Mouse (Mus musculus) ES-Bruce4 (cell line): ENCODE measurements around the gene Rmnd5b. TPM values are rescaled to one million over a fixed set of nuclear protein-coding genes. Genes with fewer than 3 reads are reported as not detected.

Experiments
- H3K27ac ChIP-seq: 2 replicates; pipeline ENCODE4 v1.5.1; 2012; ENCODE audit warnings: low read length, inconsistent platforms; ENCODE audit not compliant: insufficient read depth
- H3K27me3 ChIP-seq: 2 replicates; pipeline ENCODE4 v1.6.1; 2012; ENCODE audit warnings: mild to moderate bottlenecking, low read length, inconsistent platforms; ENCODE audit not compliant: control insufficient read depth, poor library complexity, insufficient read depth, severe bottlenecking
- H3K36me3 ChIP-seq: 2 replicates; pipeline ENCODE4 v1.6.1; 2012; ENCODE audit warnings: inconsistent platforms, mild to moderate bottlenecking, low read length, moderate library complexity; ENCODE audit not compliant: control insufficient read depth, poor library complexity, insufficient read depth, severe bottlenecking
- H3K4me1 ChIP-seq: one replicate; pipeline ENCODE4 v1.8.1; 2011; ENCODE audit warnings: low read length; ENCODE audit not compliant: control insufficient read depth, insufficient read depth
- H3K4me3 ChIP-seq: 2 replicates; pipeline ENCODE4 v1.5.1; 2011; ENCODE audit warnings: low read depth, mild to moderate bottlenecking, low read length
- H3K9ac ChIP-seq: 2 replicates; pipeline ENCODE4 v1.6.1; 2012; ENCODE audit warnings: low read depth, mild to moderate bottlenecking, inconsistent platforms; ENCODE audit not compliant: poor library complexity, severe bottlenecking
- H3K9me3 ChIP-seq: replicated peaks from 2 replicates; pipeline ENCODE4 v1.6.1; 2012; ENCODE audit warnings: mild to moderate bottlenecking, low read length, inconsistent platforms; ENCODE audit not compliant: control insufficient read depth, poor library complexity, insufficient read depth, severe bottlenecking
- CTCF ChIP-seq: IDR thresholded peaks from one replicate; pipeline ENCODE4 v1.8.1; 2011; ENCODE audit warnings: low read depth, low read length
- EP300 ChIP-seq: IDR thresholded peaks from 2 replicates; pipeline ENCODE4 v1.6.1; 2011; ENCODE audit warnings: low read depth, low read length; ENCODE audit not compliant: insufficient read depth
- POLR2A ChIP-seq: IDR thresholded peaks from one replicate; pipeline ENCODE4 v1.8.1; 2011; ENCODE audit warnings: low read length; ENCODE audit not compliant: insufficient read depth
- polyA plus RNA-seq: library from polyadenylated mRNA; stranded (reverse); fragments of >200 nt; gene quantifications from 2 replicates; pipeline ENCODE4 v1.2.4, GENCODE M21; 2011; ENCODE audit warnings: low read depth; ENCODE audit not compliant: missing spikeins, insufficient read depth, insufficient read length

The Rmnd5b gene
- polyA plus RNA-seq, 1 experiment = 20.2 TPM

DNA sequence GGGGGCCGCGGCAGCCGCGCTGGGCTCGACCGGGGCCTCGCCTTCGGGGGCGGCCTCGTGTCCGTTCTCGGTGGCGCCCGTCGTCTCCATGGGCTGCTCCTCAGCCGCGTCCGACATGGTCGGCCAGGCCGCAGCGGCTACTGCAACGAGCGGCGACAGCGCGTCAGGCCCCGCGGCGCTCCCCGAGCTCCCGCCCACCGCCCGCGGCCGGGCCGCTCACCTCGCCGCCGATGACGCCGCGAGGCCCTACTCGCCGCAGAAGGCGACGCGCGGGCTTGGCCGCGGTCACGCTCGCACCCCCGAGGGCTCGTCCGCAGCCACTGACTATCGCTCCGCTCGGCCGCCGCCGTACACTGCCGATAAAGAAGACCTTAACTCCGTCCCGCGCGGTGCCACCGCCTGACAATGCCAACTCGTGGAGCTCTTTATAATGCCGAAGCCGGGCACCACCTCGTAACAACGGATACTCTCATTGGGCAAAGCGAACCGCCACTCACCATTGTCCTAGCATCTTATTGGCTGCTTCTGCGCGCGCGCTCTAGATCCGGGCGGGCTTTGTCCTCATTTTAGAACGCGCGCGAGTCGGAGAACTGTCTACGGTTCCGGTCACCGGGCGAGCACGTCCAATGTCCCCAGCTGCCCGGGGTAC, 29.1 kb downstream of the Rmnd5b start, which contains the start of gene Hnrnpab:
TSS of gene Hnrnpab (minus strand) at position 401 of the 649 bp plus-strand sequence.
- Histone ChIP-seq H3K36me3 (peaks cover 42% of the 10 kb centered on the region), H3K4me1 (no peaks in the 10 kb centered on the region), H3K4me3 (peak within 1 kb of the TSS; percentile 80), H3K9me3 (no peaks in the 10 kb centered on the region), H3K9ac (peak within 1 kb of the TSS; percentile 92), H3K27me3 (no peaks in the 10 kb centered on the region), H3K27ac (peak within 1 kb of the TSS; percentile 74)
- TF ChIP-seq EP300 = 0 out of 2 replicates have a peak, but pooled peaks have one; percentile 35
- TF ChIP-seq CTCF = no peak
- peak; percentile 99 for TF ChIP-seq POLR2A

DNA sequence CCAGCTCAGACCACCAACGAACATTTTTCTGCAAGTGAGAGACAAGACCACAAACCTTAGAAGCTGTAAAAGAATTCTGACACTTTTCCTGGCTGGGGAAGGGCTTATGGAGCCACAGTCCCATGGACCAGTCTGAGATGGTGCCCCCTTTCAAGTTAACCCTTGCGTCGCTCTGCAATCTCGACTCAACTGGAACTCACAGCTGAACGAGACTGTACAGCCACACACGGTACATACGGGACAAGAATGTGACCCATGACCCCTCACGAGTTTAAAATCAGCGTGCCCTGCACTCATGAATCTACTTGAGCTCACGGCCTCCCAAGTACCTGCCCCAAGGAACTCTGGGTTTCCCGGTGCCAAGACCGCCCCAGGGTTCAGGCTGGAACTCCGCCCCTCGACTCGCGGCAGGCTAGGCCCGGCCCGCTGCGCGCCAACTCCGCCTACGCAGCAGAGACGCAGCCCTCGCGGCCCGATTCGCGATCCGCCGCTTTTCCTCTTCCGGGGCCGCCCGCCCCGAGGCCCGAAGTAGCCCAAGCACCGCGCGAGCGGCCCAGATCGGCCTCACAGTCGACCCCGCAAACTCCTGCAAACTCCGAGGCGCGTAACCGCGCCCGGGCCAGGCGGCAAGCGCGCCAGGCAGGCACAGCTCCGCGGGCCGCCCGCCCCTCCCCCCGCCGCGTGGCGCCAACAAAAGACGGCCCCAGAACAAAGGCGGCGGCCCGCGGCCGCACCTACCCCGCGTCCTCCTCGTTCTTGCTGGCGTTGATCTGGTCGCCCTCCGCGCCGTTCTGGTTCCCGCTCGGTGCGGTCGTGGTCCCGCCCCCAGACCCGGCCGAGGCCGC, 29.9 kb downstream of the Rmnd5b start:
- H3K27ac ChIP-seq = peak overlapping the region; percentile 1; the same call in 1 of the 2 replicates
- H3K4me3 ChIP-seq = peak overlapping the region; percentile 80
- H3K9ac ChIP-seq = peak overlapping the region; percentile 92
- peaks cover 49% of the 10 kb centered on the region for H3K36me3 ChIP-seq
- no peaks in the 10 kb centered on the region for H3K9me3 ChIP-seq
- no peaks in the 10 kb centered on the region for H3K27me3 ChIP-seq
- no peaks in the 10 kb centered on the region for H3K4me1 ChIP-seq
- no peak for TF ChIP-seq EP300
- TF ChIP-seq POLR2A = no peak
- no peak for TF ChIP-seq CTCF

DNA sequence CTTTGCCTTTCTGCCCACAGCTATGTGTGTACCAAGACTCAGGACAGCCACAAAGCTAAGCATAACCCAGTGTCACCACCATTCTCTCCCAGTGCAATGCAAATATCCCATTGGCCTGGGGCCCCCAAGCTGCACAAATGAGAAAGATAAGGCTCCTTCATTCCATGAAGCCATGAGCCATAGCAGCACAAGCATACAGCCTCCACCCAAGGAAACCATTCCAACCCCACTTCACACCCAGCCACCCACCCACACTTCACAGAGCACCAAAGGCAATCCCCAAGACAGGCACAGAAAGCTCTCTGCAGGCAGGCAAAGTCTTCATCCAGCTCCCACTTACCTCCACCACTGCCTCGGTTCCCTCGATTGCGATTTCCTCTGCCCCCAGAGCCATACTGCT, 33.4 kb downstream of the Rmnd5b start:
- Histone ChIP-seq H3K36me3 (peaks cover 85% of the 10 kb centered on the region), H3K27ac (no peak overlapping the region), H3K4me3 (no peak overlapping the region), H3K4me1 (no peaks in the 10 kb centered on the region), H3K9ac (no peak overlapping the region), H3K27me3 (no peaks in the 10 kb centered on the region), H3K9me3 (no peaks in the 10 kb centered on the region)
- TF ChIP-seq POLR2A (no peak), CTCF (no peak), EP300 (no peak)

DNA sequence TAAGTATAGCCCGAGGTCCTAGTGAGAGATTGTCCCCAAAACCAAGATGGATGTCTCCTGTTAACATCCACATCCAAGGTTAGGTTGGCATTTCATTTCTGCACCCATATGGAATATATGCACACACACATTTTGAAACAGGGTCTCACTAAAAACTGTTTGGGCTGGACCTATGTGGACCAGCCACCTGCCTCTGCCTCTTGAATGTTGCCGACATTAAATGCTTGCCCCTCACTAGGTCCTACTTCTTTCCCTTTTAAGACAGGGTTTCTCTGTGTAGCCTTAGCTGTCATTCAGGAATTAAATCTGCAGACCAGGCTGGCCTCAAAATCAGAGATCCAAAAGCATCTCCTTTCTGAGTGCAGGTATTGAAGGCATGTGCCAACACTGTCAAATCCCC, 38.1 kb downstream of the Rmnd5b start:
- H3K27ac ChIP-seq = no peak overlapping the region
- no peaks in the 10 kb centered on the region for H3K9me3 ChIP-seq
- TF ChIP-seq EP300 (no peak), POLR2A (no peak), CTCF (no peak)
- H3K4me3 ChIP-seq = no peak overlapping the region
- H3K27me3 ChIP-seq = no peaks in the 10 kb centered on the region
- H3K4me1 ChIP-seq = no peaks in the 10 kb centered on the region
- no peak overlapping the region for H3K9ac ChIP-seq
- peaks cover 99% of the 10 kb centered on the region for H3K36me3 ChIP-seq

DNA sequence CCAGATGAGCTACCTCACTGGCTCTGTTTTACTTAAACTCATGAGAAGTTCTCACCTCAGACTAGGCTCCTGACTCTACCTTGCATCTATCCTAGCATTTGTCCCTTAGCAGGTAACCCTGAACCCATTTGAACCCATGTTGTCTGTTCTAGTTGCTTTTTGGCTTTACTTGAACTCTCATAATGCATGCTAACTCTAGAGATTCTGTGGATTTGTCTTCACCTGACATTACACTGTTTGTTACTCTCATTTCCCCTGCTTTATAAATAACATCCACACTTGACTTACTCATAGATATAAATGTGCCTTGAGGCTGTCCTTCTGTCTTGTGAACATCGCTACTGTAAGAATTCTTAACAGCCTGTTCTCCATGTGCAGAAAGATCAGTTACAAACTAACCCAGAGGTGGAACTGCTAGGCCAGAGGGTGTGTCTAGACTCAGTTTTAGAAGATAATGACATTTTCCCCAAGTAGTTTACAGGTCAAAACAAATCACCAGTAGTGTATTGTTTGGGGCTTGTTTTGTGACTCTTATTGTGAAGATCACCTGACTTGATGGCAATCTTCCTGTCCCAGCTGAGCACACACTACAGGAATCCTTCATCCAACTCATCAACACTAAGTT, 40.1 kb downstream of the Rmnd5b start:
- no peaks in the 10 kb centered on the region for H3K27me3 ChIP-seq
- no peak overlapping the region for H3K9ac ChIP-seq
- peaks cover 98% of the 10 kb centered on the region for H3K36me3 ChIP-seq
- TF ChIP-seq CTCF (no peak), POLR2A (no peak), EP300 (no peak)
- H3K4me1 ChIP-seq = no peaks in the 10 kb centered on the region
- no peak overlapping the region for H3K27ac ChIP-seq
- H3K4me3 ChIP-seq = no peak overlapping the region
- no peaks in the 10 kb centered on the region for H3K9me3 ChIP-seq
